Mouse (Mus musculus): ENCODE measurements around the gene Kcnk3. TPM values are rescaled to one million over a fixed set of nuclear protein-coding genes. Genes with fewer than 3 reads are reported as not detected.

Gene Kcnk3
- polyA plus RNA-seq (2012; rRNA removed; ENCODE audit: low replicate concordance), result 153 TPM in 2 replicates

DNA sequence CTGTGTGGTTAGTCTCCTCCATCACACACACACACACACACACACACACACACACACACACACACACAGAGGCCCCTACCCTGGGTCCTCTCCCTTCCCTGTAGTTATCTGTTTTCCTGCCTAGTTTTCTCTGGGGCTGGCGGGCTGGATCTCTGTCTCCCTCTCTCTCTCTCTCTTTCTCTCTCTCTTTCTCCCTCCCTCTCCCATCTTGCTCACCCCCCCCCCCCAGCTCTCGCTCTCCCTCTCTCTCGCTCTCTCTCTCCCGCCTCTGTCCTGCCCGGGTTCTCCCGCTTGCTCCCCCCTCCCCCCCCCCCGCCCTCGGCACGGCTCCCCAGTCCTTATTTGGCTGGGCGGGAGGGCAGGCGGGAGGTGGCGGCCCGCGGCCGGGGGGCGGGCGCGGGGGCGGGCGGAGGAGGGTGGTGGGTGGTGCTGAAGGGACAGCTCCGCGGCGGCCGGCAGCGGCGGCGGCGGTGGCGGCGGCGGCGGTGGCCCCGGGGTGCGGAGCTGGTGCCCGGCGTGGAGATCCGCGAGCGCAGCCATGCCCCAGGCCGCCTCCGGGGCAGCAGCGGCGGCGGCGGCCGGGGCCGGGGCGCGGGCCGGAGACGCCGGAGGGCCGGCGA lies at the start of gene Kcnk3:
TSS of gene Kcnk3 (plus strand) at position 490 of the 620 bp plus-strand sequence.

DNA sequence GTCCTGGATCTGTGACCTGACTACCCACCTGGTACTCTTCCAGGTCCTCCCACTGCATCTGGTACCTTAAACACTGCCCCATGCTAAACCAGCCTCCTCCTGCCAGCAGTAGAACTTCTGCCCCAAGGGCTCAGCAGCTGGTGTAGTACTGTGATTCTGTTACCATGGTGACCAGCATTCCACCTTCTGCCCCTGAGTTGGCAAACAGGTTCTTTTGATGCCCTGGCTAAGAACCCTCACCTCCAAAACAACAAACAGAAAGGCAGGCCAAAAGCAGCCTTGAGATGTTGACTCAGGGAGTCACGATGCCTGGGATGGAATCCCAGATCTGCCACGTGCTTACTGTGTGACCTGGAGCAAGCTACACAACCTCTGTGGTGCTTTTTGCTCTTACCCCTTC lies 42.3 kb upstream of the Kcnk3 start, which contains the start of gene Cib4:
TSS of gene Cib4 (minus strand) at position 139 of the 400 bp plus-strand sequence.

DNA sequence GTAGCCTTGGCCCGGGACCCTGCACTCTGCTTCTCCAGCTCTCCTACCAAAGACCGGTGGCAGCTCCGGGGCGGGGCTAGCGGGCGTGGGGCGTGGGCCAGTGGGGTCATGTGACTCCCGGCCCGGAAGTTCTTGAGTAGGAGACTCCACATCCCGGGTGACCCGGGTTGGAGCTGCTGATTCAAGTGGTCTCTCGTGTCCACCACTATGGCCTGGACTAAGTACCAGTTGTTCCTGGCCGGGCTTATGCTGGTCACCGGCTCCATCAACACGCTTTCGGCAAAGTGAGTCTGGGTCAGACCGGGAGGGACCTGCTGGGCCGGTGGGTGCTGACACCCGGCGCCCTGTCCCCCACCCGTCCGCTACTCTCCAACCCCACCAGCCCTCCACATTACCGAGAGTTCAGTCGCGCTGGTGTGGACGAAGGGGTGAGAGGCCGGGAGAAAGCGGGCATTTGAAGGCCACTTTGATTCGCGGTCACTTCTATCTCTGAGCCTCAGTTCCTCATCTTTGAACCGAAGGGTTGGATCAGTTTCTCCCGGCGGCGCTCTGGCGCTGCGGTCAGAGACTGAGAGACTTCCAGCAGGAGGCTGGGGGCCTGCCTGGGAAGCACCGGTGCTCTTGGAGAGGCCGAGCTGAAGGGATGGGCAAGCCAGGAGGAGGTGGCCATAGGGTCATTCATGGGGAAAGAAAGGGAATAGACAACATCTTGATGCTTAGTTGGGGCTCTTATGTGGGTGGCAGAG lies 60.0 kb downstream of the Kcnk3 start, which contains the start of gene Slc35f6:
TSS of gene Slc35f6 (plus strand) at position 119 of the 746 bp plus-strand sequence.

DNA sequence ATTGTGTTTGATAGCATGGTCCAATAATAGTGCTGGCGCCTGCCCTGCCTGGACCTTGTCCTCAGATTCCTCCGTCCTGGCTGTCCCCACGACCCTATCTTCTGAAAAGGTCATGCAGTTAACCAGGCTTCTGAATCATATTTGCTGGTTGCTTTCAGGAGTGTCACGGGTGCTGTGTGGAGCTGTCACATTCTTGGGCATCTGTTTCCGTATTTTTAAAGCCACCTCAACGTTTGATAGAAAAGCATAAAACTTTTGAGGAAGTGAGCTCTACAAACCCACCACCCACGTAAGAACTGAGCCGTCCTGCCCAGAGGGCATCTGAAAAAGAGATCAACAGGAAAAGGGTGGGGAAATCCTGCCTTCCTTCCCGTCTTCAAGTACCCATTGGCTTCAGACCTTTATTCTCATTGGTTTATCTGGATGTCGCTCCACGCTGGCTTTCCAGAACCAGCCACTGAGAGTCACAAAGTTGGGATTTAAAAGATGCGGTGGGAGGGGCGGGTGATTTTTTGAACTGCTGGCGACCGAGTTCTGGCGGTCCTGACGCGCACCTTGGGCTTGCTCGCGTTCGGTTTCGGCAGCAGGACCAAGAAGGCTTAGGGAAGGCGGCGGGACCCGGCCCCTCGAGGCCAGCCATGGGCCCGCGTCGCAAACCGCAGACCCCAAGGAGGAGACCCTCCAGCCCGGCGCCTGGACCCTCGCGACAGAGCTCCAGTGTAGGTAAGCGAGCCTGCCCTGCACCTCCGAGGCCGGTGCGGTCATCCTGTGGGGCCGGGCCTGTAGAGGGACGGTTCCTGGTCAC lies 78.6 kb downstream of the Kcnk3 start, which contains the start of gene Cenpa:
TSS of gene Cenpa (plus strand) at position 387 of the 805 bp plus-strand sequence.

Other genes with a start within 250 kb of the Kcnk3 start
- 0.29 and 0.34 TPM in 2 replicates for gene Otof, start 126.2 kb upstream of the Kcnk3 start, polyA plus RNA-seq (2012; rRNA removed; ENCODE audit: low replicate concordance)
- not detected in 2 replicates for gene 1700001C02Rik, start 122.1 kb upstream of the Kcnk3 start, polyA plus RNA-seq (2012; rRNA removed; ENCODE audit: low replicate concordance)
- gene Cib4, start 42.3 kb upstream of the Kcnk3 start, polyA plus RNA-seq (2012; rRNA removed; ENCODE audit: low replicate concordance), result 0.45 TPM in 1 of 2 replicates, not detected in the other
- gene Slc35f6, start 59.8 kb downstream of the Kcnk3 start, polyA plus RNA-seq (2012; rRNA removed; ENCODE audit: low replicate concordance), result 103 and 106 TPM in 2 replicates
- 17.1 and 27.2 TPM in 2 replicates for gene Cenpa, start 78.6 kb downstream of the Kcnk3 start, polyA plus RNA-seq (2012; rRNA removed; ENCODE audit: low replicate concordance)
- gene Dpysl5, start 123.4 kb downstream of the Kcnk3 start, polyA plus RNA-seq (2012; rRNA removed; ENCODE audit: low replicate concordance), result 1.1 and 1.2 TPM in 2 replicates
- gene Mapre3, start 226.5 kb downstream of the Kcnk3 start, polyA plus RNA-seq (2012; rRNA removed; ENCODE audit: low replicate concordance), result 42.4 and 51.9 TPM in 2 replicates

Data from mammary gland, adult 2 months (tissue).